Mouse (Mus musculus): Measurements from ENCODE around the gene B4galt3.
A peak's percentile ranks its signal among the peaks of the same experiment; 100 is the strongest.

B4galt3 gene

DNA sequence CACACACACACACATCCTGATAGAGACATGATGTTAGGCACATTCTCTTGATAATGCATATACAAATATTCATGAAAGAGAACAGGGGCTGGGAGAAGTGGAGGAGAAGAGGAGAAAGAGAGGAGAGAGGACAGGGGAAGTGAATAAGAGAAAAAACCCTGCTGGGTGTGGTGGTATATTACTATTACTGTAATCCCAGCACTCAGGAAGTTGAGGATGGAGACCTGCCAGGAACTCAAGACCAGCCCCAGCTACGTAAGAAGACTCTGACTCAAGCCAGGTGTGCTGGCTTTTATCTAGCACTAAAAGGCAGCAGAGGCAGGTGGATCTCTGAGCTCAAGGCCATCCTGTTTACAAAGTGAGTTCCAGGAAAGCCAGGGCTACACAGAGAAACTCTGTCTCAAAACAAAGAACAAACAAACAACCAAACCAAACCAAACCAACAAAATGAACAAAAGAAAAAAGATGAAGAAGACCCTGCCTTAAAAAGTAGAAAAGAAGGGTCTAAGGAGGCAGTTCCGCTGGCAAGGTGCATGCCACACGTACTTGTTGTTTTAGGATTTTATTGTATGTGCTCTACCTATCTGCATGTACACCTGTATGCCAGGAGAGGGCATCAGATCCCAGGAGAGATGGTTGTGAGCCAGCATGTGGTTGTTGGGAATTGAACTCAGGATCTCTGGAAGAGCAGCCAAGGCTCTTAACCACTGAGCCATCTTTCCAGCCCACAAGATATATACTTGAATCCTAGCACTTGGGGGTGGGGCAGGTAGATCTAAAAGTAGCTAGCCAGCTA lies 6.3 kb upstream of the B4galt3 start:
- DNase-seq (ENCODE audit: low spot score), result no peak

DNA sequence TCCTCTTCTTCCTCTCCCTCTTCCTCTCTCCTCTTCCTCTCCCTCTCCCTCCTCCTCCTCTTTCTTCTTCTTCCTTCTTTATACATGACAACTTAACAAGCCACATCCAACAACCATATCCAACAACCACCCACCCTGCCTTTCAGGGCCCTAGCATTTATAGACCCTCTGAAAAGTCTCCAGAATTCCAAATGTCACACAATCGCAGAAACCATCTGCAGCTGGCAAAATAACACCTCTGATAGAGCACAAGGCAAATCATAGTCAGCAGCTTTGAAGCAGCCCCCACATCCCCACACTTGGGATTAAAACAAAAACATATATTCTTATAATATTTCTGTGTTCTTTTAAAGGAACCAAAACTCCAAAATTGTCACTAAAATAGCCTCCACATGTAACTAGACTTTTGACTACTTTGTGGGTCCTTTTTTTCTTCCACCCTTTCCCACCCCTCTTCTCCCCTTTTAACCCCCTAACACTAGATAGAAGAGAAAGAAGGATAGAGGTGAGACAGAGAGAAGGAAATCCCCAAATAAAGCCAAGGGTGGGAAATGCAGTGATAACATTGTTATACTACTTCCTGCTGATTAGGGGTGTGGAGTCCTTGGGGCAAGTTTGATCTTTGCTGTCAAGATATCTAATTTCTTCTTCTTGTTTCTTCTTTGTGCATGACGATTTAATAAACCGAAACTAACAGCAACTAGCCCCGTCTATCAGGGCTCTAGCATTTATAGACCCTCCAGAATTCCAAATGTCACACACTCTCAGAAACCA lies 4.0 kb upstream of the B4galt3 start:
- no peak for DNase-seq (ENCODE audit: low spot score)

DNA sequence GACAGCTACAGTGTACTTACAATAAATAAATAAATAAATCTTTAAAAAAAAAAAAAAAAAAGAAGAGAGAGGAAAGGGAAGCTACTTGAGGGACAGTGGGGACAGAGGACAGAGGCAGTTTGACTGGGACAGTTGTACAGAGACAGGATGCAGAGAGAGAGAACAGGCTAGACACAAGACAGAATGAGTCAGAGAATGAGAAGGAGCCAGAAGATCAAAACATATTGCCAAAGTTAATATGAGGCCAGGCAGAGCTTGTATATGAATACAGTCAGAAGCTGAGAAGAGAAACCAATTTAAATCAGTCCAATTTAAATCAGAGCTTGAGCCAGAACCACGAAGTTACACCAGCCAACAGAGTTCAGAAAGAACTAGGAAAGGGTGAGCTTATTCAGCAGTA lies 1.8 kb upstream of the B4galt3 start:
- no peak for DNase-seq (ENCODE audit: low spot score)

DNA sequence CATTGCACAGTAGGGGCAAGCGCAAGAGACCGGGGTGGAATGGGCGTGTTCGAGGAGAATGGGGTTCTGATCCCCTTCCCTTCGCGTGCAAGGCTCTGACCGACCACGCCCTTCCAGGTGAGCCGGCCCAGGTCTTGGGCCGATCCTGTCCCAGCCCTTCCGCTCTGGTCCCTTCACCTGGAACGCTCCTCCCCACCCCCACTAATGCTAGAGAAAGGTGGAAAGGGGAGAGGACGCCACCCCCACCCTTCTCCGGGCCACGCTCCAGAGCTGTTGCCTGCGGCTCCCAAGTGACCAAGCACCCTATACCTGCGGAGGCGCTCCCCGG lies 409 bp downstream of the B4galt3 start:
- no peak for DNase-seq (ENCODE audit: low spot score)

DNA sequence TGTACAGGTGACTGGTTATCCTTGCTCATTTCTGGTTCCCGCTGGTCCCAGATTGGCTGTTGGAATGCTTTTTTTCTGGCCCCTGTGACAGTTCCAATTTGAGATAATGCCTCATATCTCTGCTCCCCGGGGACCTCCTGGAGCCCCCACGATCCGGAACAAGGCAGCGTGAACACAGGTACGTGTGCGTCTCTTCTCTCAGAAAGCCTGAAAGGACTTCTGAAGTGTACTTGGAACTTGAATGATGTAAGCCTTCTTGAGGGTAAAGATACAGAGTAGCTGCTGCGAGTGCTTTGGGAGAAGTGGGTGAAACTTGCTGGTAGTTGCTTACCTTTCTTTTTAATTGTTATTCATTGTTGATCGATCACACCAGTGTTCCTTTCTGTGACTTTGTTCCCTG lies 1.1 kb downstream of the B4galt3 start:
- DNase-seq (ENCODE audit: low spot score), result no peak

DNA sequence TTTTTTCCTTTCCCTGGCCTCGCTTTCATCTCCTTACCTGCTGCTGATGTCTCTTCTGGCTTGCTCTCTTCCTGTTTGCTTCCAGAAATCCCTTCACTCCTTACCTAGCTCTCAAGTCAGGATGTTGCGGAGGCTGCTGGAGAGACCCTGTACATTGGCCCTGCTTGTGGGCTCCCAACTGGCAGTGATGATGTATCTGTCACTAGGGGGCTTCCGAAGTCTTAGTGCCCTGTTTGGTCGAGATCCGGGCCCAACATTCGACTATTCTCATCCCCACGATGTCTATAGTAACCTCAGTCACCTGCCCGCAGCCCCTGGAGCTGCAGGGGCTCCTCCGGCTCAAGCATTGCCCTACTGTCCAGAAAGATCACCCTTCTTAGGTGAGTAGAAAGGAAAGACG lies 1.5 kb downstream of the B4galt3 start:
- no peak for DNase-seq (ENCODE audit: low spot score)

DNA sequence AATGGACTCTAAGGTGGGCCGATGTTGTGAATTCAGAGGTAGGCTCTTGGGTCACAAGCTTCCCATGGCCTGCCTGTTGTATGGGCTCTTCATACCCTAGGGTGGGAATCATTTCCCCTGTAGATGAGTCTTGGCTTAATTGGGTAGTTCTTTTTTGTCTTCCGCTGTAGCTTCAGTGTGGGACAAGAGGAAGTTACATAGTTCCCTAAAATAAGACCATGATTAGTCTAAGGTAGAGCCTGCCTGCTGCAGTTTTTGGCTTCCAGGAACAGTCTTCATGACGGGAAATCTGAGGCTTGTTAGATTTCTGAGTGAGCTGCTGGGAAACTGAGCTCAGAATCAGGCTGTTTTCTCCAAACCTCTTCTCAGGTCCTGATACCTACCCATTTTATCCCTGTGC lies 2.0 kb downstream of the B4galt3 start:
- DNase-seq (ENCODE audit: low spot score), result no peak

DNA sequence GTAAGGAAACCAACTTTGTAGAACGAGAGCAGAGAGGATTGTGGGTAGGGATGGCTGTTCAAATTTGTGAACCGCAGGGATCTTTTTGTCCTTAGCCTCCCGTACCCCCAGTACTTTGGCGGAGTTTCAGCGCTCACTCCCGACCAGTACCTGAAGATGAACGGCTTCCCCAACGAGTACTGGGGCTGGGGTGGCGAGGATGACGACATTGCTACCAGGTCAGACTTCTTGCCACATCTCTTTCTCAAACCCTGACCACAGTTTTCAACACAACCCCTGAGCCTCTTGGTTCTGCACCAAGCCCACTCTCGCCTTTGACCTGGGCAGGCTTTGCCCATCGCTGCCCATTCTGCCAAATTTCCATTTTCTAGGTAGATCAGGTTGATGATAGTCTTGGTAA lies 4.0 kb downstream of the B4galt3 start:
- no peak for DNase-seq (ENCODE audit: low spot score)

DNA sequence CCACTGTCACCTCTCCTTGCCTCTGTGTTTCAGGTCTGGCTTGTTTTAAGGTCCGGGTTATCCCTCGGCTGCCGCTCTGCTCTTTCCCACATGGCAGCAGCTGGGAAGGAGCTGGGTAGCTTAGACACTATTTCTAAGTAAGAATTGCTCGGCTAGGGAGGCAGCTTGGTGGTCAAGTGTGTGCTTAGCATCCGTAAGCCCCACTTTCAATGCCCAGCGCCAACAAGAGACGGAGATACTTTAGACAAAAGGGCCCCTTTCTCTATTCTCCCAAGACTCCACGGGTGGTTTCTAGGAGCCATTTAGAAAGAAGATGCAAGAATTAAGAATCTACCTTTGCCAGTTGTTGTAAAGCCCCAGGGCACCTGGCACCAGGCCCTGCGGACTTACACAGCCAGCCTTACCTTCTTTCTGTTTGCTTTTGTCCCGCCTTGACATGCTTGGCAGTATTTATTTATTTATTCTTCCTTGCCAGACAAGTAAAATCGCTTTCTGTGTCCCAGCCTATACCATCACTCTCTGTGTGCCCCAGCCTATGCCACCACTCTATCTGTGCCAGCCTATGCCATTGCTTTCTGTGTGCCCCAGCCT lies 5.1 kb downstream of the B4galt3 start:
- DNase-seq (ENCODE audit: low spot score), result no peak

DNA sequence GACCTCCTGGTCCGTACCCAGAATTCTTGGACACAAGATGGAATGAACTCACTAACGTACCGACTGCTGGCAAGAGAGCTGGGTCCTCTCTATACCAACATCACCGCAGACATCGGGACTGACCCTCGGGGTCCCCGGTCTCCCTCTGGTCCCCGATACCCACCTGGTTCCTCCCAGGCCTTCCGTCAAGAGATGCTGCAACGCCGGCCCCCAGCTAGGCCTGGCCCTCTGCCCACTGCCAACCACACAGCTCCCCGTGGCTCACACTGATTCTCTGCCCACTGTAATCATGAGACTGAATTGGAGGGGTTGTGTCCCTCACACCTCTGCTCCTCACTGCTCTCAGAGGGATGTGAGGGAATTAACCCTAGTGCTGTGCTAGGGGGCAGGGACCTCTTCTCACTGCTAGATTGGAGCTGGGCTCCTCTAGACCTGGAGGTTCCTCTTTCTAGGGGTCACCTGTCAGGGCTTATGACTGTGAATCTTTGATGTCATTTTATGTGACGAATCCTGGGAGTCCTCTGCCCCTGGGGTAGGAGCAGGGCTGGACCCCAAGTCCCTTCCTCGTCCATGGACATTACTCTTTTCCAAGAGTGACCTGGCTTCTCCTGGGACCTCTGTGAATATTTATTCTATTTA lies 6.1 kb downstream of the B4galt3 start:
- no peak for DNase-seq (ENCODE audit: low spot score)

DNA sequence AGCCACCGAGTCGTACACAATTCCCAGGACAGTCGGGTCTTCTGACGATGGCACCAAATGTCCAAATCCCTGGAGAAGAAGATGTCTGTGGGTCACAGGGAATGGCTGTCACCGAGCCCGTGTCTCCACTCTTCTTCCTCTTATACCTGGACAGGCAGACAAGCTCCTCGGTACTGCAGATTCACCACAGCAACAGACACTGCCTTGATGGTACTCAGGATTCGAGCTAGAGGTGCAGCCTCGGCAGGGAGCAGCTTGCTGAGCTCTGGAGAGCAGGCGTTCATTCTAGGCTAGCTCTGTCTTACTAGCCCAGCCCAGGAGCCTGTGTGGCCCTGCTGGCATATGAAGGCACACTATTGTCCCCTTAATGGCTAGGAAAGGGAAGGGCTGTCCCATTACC lies 7.6 kb downstream of the B4galt3 start:
- no peak for DNase-seq (ENCODE audit: low spot score)

DNA sequence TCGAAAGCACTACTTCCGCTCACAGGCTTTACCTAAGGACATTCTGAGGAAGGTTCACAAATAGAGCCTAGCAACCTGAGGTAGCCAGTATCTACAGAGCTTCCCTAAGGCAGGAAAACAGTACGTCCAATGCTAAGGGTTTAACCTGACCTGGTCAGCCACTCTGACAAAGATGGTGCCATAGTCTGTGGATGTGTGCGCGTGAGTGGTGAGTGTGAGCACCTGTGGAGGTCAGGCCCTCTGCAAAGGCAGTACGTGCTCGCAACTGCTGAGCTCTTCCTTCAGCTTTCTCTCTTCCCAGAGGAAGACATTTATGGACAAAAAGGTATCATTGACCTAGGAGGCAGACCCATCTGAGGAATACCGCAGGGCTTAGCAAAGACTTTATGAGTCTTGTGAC lies 8.3 kb downstream of the B4galt3 start:
- no peak for DNase-seq (ENCODE audit: low spot score)

DNA sequence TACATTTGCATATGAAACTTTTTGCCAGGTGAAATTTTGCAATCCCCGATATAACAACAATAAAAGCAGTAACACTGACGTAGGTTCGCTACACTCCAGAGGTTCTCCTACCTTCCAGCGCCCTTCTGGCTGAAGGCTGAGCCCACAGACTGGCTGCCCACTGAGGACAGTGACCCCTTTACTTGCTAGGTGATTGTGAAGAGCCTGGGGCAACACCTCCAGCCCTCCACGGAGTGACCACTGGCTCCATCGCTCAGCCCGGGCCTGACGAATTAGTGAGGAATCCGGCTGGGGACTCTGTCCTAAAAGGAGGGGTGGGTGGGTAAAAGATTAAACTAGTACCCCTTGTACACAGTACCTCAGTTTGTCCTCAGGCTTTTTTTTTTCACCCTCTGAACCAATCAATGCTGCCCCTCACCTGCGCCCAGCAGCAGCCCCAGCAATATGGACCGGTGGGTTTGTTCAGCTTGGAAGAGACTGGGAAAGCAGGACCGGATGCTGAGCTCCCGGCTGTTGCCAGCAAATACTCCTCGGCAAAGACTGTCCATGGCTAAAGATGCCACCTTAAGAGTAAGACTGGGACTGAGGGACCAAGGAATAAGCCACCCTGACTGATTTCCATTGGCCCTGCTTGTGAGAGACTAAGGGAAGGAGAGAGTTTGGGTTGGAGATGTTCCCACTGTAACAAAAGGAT lies 9.0 kb downstream of the B4galt3 start:
- no peak for DNase-seq (ENCODE audit: low spot score)

DNA sequence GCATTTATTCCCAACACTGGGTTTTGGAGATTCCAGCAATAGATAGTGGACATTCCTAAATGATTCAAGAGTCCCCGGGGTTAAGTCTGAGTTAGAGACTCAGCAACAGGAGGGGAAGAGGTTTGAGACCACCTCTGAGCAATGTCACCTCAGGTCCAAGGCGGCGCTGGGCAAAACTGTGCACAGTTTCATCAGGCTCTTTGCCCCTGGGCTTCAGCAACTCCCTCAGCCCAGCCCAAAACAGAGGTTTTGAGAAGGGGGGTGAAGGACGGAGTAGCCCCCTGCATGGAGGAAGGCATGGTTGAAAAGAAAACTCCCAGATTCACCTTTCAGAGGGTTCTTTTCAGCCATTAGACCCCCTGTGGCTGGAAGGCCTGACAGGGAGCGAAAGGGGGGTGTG lies 9.6 kb downstream of the B4galt3 start:
- DNase-seq (ENCODE audit: low spot score), result no peak

DNA sequence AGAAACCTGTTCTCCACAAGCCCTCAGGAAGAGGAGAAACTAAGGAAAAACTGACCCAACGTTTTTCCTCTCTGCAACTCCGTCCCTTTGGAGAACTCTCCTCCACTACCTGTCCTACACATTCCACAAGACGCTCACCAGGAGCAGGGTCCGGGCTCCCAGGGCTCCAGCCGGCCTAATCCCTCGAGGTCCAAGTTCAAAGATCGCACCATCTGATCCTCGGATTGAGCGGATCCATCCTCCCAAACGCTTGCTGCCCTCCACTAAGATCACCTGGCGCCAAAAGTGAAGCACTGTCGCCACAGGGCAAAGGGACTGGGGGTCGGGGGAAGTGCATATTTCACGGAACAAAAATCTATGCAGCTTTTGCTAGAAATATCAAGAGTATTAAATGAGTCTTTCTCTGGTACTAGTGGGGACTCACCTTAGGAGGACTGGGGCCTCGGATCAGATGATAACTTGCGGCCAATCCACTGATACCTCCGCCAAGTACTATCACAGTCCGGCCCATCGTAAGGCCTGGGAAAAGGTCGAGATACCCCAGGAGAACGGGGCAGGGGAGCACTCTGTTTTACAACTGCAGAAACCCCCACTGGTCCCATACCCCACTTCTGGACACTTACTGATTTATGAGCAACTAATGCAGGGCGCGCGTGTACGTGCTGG lies 10.3 kb downstream of the B4galt3 start:
- DNase-seq (ENCODE audit: low spot score), result no peak

DNA sequence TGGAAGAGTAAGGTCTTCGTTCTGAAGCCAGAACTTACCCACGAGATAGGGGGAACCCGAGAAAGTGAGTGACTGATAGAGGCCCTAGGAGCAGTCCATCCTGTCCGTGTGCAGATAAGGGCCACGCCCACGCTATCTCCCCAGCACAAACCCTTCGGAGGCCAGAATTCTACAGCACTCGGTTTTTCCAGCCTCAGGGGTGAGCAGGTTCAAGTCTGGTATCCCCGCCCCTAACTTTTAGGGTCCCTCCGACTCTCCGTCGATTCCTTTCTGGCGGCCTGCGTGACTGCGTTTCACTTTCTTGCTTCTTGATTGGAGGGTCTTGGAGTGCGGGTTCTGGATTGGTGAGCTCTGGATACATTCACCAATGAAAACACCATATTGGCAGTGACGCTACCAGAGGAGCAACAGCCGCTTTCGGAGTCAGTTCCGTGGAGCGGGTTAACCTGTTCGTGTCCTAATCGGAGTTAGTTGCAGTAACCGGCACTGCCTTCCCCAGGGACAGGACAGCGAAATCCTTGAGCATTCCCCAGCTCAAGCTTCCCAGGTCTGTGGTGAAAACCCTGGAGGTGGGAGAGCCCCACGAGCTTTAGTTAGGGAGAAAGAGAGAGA lies 10.9 kb downstream of the B4galt3 start, which contains the start of gene Ppox:
Gene Ppox (minus strand): TSS at position 271 of the 612 bp plus-strand sequence.
- peak; percentile 84 for DNase-seq (ENCODE audit: low spot score)

DNA sequence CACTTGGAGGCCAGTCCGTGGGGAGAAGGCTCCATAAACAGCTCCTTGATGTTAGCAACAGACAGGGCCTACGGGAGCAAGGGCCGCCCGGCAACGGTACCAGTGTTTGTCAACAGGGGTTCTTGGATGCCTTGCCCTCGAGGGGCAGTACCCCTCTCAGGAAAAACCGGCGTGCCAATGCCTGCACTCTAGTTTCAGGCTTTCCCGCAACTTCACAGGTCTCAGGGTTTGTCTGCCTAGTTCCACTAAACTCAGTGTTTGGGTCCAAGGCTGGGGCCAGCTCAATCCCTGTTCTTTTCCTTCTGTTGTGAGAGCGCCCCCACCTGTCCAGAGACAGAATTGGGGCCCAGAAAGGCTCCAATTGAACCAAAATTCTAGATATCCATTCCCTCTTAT lies 11.4 kb downstream of the B4galt3 start:
- DNase-seq (ENCODE audit: low spot score), result peak; percentile 80

DNA sequence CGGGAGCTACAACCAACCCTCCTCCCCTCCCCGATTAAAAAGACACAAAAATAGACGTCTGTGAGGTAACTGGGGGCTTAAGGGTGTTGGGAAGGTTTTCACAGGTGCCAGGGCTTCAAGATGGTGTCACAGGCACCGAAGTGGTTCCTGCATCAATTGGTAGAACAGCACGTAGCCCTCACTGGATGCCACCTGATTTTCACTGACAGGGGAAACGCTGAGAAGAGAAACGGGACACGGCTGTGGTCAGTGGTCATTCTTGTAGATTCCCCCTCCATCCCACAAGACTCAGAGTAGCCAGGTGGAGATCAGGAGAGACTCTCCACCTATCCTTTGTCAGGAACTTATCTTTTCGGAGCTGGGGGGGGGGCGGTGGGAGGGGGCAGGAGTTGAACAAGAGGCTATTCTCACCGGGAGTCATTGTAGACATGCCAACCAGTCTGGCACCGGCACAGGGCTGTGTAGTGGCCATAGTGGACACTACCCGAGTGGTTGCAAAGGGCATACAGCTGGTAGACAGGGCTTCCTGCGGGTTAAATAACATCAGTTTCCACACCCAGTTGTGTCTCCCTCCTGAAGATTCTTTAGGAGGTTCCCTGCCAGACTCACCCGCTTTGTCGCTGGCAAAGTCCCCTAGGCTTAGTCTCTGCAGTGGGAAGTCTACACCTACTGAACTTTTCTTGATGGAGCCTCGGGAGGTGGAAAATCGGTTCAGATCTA lies 12.1 kb downstream of the B4galt3 start:
- no peak for DNase-seq (ENCODE audit: low spot score)

DNA sequence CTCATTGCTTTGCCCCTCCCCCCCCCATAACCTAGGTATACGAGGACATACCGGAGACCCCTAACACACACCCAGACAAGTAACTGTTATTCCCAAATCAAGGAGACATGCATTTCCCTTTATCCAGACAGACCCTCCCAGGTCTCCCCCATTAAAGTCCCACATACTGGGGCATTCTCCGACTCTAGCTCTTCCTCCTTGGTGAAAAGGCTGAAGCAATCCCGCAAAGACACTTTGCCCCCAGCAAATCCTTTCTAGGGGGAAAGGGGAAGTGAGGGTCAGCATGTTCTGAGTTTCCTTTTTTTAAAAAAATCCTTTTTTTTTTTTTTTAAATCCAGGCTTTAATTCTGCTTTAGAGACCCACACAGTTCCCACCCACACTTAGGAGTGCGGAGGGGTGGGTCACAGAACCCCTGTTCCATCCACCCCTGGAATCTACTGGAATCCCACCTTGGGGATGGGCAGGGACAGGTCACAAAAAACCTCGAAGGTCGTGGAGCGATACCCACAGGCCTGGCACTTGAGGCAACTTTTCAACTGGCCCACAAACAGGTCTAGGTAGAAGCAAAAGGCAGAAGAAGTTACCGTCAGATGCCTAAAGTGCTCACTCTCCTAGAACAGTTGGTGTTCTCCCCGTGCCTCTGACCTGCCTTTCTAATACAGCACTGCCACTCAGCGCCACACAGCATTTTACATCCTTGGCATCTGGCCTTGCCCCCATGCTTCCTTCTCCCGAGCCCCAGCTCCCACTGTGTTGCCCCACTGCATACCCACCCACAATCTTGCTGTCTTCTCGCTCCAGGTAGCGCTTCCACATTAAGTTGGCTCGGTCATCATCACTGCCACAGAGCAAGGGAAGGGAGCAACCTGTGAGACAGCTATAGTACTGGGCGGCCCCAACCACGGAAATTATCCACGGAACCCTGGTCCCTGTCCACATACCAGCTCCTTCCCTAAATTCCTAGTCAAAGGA lies 13.3 kb downstream of the B4galt3 start:
- DNase-seq (ENCODE audit: low spot score), result no peak

Data from ovary, postnatal 36 days (tissue).